In the genomic region with DNA sequence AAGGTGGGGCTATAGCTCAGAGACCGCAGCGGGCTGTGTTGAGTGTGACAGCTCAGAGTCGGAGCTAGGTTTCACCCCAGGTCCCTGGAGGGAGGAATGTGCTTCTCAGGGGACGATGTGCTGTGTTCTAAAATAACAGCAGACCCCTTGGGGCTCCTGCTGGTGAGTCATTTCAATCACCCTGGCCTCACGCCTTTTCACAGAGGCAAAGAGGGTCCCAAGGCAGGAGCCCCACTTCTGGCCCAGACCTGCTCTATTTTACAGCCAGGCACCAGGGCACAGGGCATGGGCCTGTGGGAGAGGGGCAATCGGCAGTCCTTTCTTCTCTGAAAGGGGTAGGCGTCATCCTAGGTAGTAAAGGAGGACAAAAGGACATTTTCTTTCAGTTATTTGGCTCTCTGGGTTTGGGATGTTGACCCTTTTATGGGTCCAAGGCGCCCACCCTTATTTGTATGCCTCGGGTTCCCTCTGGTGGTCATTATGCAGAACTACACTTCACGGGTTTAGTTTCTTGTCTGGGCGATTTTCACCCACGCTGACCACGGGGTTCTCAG, we compare ENCODE assay signal across 9 mouse cellular contexts. TPM values are rescaled to one million over a fixed set of nuclear protein-coding genes. Genes with fewer than 3 reads are reported as not detected.
DNase-seq lines count a peak whose midpoint lies in the region; ATAC-seq and TF ChIP-seq lines count a peak whose summit lies in the region.
"Had no signal": no experiment of that assay in that cellular context is flagged by ENCODE, and none has a peak within 500 bp of the region (broad histone marks: within the 10 kb centered on the region; RNA-seq: fewer than 3 reads in every experiment).

No protein-coding gene starts in this region.

- peak; percentile 67 for TF ChIP-seq CTCF in G1E (IDR thresholded peaks at IDR 0.05; ENCODE audit: low read depth, low read length)

- H3K9me3 ChIP-seq in G1E (replicated peaks), result no peaks in the 10 kb centered on the region
- H3K9me3 ChIP-seq: heart, embryonic 13.5 days had no signal

- H3K27me3 ChIP-seq in G1E (ENCODE audit: insufficient read depth, low read length), result peaks cover 66% of the 10 kb centered on the region

- no peaks in the 10 kb centered on the region for H3K36me3 ChIP-seq in G1E (replicated peaks)
- H3K36me3 ChIP-seq: heart, embryonic 13.5 days had no signal

- ATAC-seq in G1E (ENCODE audit: extremely low read depth, insufficient number of reproducible peaks, low FRiP score, poor library complexity, severe bottlenecking), result no peak
- peak; percentile 34 to 48; a peak in 3 of 4 replicates for ATAC-seq in hematopoietic stem cell, adult 5-6 weeks (replicated peaks in 1 of 2; ENCODE audit: insufficient read depth in 1 of 2, low FRiP score in 2 of 2, low TSS enrichment in 1 of 2, low read depth in 1 of 2, poor library complexity in 2 of 2, severe bottlenecking in 2 of 2)
- ATAC-seq in erythroid progenitor cell, adult 5-6 weeks (replicated peaks; ENCODE audit: low FRiP score, poor library complexity, severe bottlenecking), result no peak

- DNase-seq in layer of hippocampus, adult 9-10 months (ENCODE audit: low spot score), result peak; percentile 46
- no peak for DNase-seq in layer of hippocampus, adult 9-11 months
- DNase-seq in G1E (ENCODE audit: low spot score), result peak; percentile 41
- DNase-seq in c-Kit-positive CD71-positive TER-119-negative erythroid progenitor cells, embryonic 14.5 days (ENCODE audit: low read depth), result peak; percentile 9
- peak; percentile 70 for DNase-seq in mesoderm, embryonic 11.5 days (ENCODE audit: low read depth, low spot score)
- no peak for DNase-seq in ovary, adult 18-20 months (ENCODE audit: low spot score)

- no peak overlapping the region for H3K4me3 ChIP-seq in G1E (ENCODE audit: low read depth, low read length)
- H3K4me3 ChIP-seq: heart, embryonic 13.5 days had no signal

- H3K4me1 ChIP-seq in G1E (ENCODE audit: insufficient read depth, low read depth, low read length), result peaks cover 50% of the 10 kb centered on the region

RNA-seq across cellular contexts. Expression of a gene that starts 3.0 kb away (rescaled TPM):
- 0.98 TPM in 1 of 2 replicates, not detected in the other for total RNA-seq in G1E (2014; fragmentation: Nextera tagmentation)
- total RNA-seq in G1E (2017), result 0.60 and 1.1 TPM in 2 replicates
- polyA plus RNA-seq in G1E (2012), result 0.30 and 0.79 TPM in 2 replicates
- total RNA-seq in hematopoietic stem cell, adult 5-6 weeks (2017), result not detected in 2 replicates
- total RNA-seq in erythroid progenitor cell, adult 5-6 weeks (2015; ENCODE audit: low replicate concordance), result not detected in 2 replicates
- total RNA-seq in erythroid progenitor cell, adult 5-6 weeks (2017; ENCODE audit: low replicate concordance), result not detected in 2 replicates
- polyA plus RNA-seq: heart, embryonic 13.5 days had no signal

RNA-seq across cellular contexts. Expression of a gene that starts 34.2 kb away (rescaled TPM):
- total RNA-seq in G1E (2014; fragmentation: Nextera tagmentation), result 717 and 822 TPM in 2 replicates
- total RNA-seq in G1E (2017), result 184 and 222 TPM in 2 replicates
- polyA plus RNA-seq in G1E (2012), result 540 and 565 TPM in 2 replicates
- 169 and 212 TPM in 2 replicates for total RNA-seq in hematopoietic stem cell, adult 5-6 weeks (2017)
- total RNA-seq in erythroid progenitor cell, adult 5-6 weeks (2015; ENCODE audit: low replicate concordance), result 141 and 163 TPM in 2 replicates
- 32.7 and 33.9 TPM in 2 replicates for total RNA-seq in erythroid progenitor cell, adult 5-6 weeks (2017; ENCODE audit: low replicate concordance)

Comparison
In these comparisons a context has a peak if more than half of its experiments do, and no peak if none do; other contexts are left out.
1. DNase-seq: peak in layer of hippocampus, adult 9-10 months (single experiment), G1E (single experiment), c-Kit-positive CD71-positive TER-119-negative erythroid progenitor cells, embryonic 14.5 days (single experiment) and mesoderm, embryonic 11.5 days (single experiment); none in layer of hippocampus, adult 9-11 months (single experiment) and ovary, adult 18-20 months (single experiment).
2. ATAC-seq: peak in hematopoietic stem cell, adult 5-6 weeks (2 of 2); none in G1E (single experiment) and erythroid progenitor cell, adult 5-6 weeks (single experiment).